Mouse (Mus musculus) MEL (cell line): ENCODE data around the gene H3f3a. TPM values are rescaled to one million over a fixed set of nuclear protein-coding genes. Genes with fewer than 3 reads are reported as not detected.

Source experiments
- DNase-seq: peaks from one replicate; pipeline ENCODE4 v3.0.0; 2011; ENCODE audit warnings: low read depth, low spot score
- H3K27ac ChIP-seq: 2 replicates; pipeline ENCODE4 v1.5.1; 2012; ENCODE audit warnings: low read depth, mild to moderate bottlenecking, control low read depth, low read length, moderate library complexity; ENCODE audit not compliant: control insufficient read depth
- H3K27me3 ChIP-seq, 2 experiments: fragments of 150-350 bp in 1 of 2; sonication (generic) in 1 of 2; 2 replicates each; pipeline ENCODE4 v1.6.1; 2012; ENCODE audit warnings: low read length in 2 of 2, mild to moderate bottlenecking in 2 of 2, improper control_type of control experiment in 1 of 2, moderate library complexity in 1 of 2; ENCODE audit not compliant: insufficient read depth in 2 of 2, control insufficient read depth in 1 of 2
- H3K36me3 ChIP-seq, 2 experiments: 2 replicates each; pipeline ENCODE4 v1.6.1; 2012 to 2014; ENCODE audit warnings: low read length in 2 of 2, improper control_type of control experiment in 1 of 2, inconsistent platforms in 1 of 2, mild to moderate bottlenecking in 1 of 2; ENCODE audit not compliant: insufficient read depth in 2 of 2, control insufficient read depth in 1 of 2
- H3K4me1 ChIP-seq, 2 experiments: fragments of 150-350 bp in 1 of 2; sonication (generic) in 1 of 2; 2 replicates each; pipeline ENCODE4 v1.6.1; 2012; ENCODE audit warnings: low read length in 2 of 2, improper control_type of control experiment in 1 of 2, mild to moderate bottlenecking in 1 of 2; ENCODE audit not compliant: insufficient read depth in 2 of 2, control insufficient read depth in 1 of 2
- H3K4me3 ChIP-seq, 2 experiments: fragments of 150-350 bp in 1 of 2; sonication (generic) in 1 of 2; 2 replicates each; pipeline ENCODE4 v1.5.1; 2012; ENCODE audit warnings: low read depth in 2 of 2, low read length in 2 of 2, mild to moderate bottlenecking in 2 of 2, moderate library complexity in 2 of 2, control low read depth in 1 of 2, improper control_type of control experiment in 1 of 2; ENCODE audit not compliant: control insufficient read depth in 1 of 2, insufficient read depth in 1 of 2
- H3K79me2 ChIP-seq: 2 replicates; pipeline ENCODE4 v1.6.1; 2012; ENCODE audit warnings: mild to moderate bottlenecking, low read length, moderate library complexity; ENCODE audit not compliant: control insufficient read depth, poor library complexity, insufficient read depth
- H3K9ac ChIP-seq: 2 replicates; pipeline ENCODE4 v1.6.1; 2012; ENCODE audit warnings: low read depth, mild to moderate bottlenecking, control low read depth, low read length, moderate library complexity; ENCODE audit not compliant: control insufficient read depth, poor library complexity, severe bottlenecking
- H3K9me3 ChIP-seq: fragments of 150-350 bp; sonication (generic); replicated peaks from 2 replicates; pipeline ENCODE4 v1.6.1; 2012; ENCODE audit warnings: mild to moderate bottlenecking, low read length, improper control_type of control experiment, moderate library complexity; ENCODE audit not compliant: insufficient read depth
- BHLHE40 ChIP-seq: IDR thresholded peaks from 2 replicates; pipeline ENCODE4 v1.6.1; 2012; ENCODE audit warnings: low read depth, mild to moderate bottlenecking, inconsistent platforms, low read length, improper control_type of control experiment, borderline replicate concordance
- CHD1 ChIP-seq: IDR thresholded peaks from 2 replicates; pipeline ENCODE4 v1.6.1; 2012; ENCODE audit warnings: low read depth, mild to moderate bottlenecking, inconsistent platforms, low read length, improper control_type of control experiment
- ELF1 ChIP-seq: IDR thresholded peaks from 2 replicates; pipeline ENCODE4 v1.6.1; 2014; ENCODE audit warnings: low read depth, mild to moderate bottlenecking, inconsistent platforms, low read length, improper control_type of control experiment, moderate library complexity
- EP300 ChIP-seq, 2 experiments: IDR thresholded peaks; 2 replicates each; pipeline ENCODE4 v1.6.1; 2011; ENCODE audit warnings: improper control_type of control experiment in 2 of 2, low read length in 2 of 2, low read depth in 1 of 2, mild to moderate bottlenecking in 1 of 2
- GABPA ChIP-seq: IDR thresholded peaks from 2 replicates; pipeline ENCODE4 v1.6.1; 2012; ENCODE audit warnings: low read depth, mild to moderate bottlenecking, inconsistent platforms, low read length, improper control_type of control experiment, moderate library complexity
- GATA1 ChIP-seq: IDR thresholded peaks from 2 replicates; pipeline ENCODE4 v1.6.1; 2011; ENCODE audit warnings: low read depth, low read length, improper control_type of control experiment
- HCFC1 ChIP-seq: IDR thresholded peaks from 2 replicates; pipeline ENCODE4 v1.6.1; 2012; ENCODE audit warnings: low read depth, mild to moderate bottlenecking, inconsistent platforms, low read length, improper control_type of control experiment, moderate library complexity
- KAT2A ChIP-seq: conservative IDR thresholded peaks from 2 replicates; pipeline ENCODE4 v1.6.1; 2012; ENCODE audit warnings: low read depth, low read length, improper control_type of control experiment, inconsistent platforms
- MAX ChIP-seq: IDR thresholded peaks from 2 replicates; pipeline ENCODE4 v1.6.1; 2011; ENCODE audit warnings: low read length, improper control_type of control experiment
- MEF2A ChIP-seq: IDR thresholded peaks from 2 replicates; pipeline ENCODE4 v1.6.1; 2014; ENCODE audit warnings: low read depth, mild to moderate bottlenecking, inconsistent platforms, low read length, improper control_type of control experiment; ENCODE audit not compliant: poor library complexity, insufficient replicate concordance, severe bottlenecking; ENCODE audit errors: extremely low read depth
- MXI1 ChIP-seq: IDR thresholded peaks from 2 replicates; pipeline ENCODE4 v1.6.1; 2011; ENCODE audit warnings: mild to moderate bottlenecking, low read depth, low read length, improper control_type of control experiment
- MYB ChIP-seq: IDR thresholded peaks from 2 replicates; pipeline ENCODE4 v1.6.1; 2011; ENCODE audit warnings: mild to moderate bottlenecking, low read depth, low read length, improper control_type of control experiment
- NRF1 ChIP-seq: IDR thresholded peaks from 2 replicates; pipeline ENCODE4 v1.6.1; 2014; ENCODE audit warnings: low read depth, mild to moderate bottlenecking, inconsistent platforms, low read length, improper control_type of control experiment, moderate library complexity; ENCODE audit not compliant: poor library complexity, insufficient read depth, severe bottlenecking
- RAD21 ChIP-seq: IDR thresholded peaks from 2 replicates; pipeline ENCODE4 v1.6.1; 2011; ENCODE audit warnings: mild to moderate bottlenecking, low read depth, low read length, improper control_type of control experiment
- SMC3 ChIP-seq: IDR thresholded peaks from 2 replicates; pipeline ENCODE4 v1.6.1; 2011; ENCODE audit warnings: low read depth, low read length, improper control_type of control experiment
- TAL1 ChIP-seq: IDR thresholded peaks from 2 replicates; pipeline ENCODE4 v1.6.1; 2012; ENCODE audit warnings: mild to moderate bottlenecking, inconsistent platforms, low read length, moderate library complexity, mixed read lengths
- TBP ChIP-seq: IDR thresholded peaks from 2 replicates; pipeline ENCODE4 v1.8.0; 2011; ENCODE audit warnings: low read depth, low read length, improper control_type of control experiment
- TCF12 ChIP-seq: IDR thresholded peaks from 2 replicates; pipeline ENCODE4 v1.6.1; 2014; ENCODE audit warnings: low read depth, mild to moderate bottlenecking, inconsistent platforms, low read length, improper control_type of control experiment, moderate library complexity
- USF2 ChIP-seq, 2 experiments: IDR thresholded peaks; 2 replicates each; pipeline ENCODE4 v1.6.1; 2011 to 2012; ENCODE audit warnings: improper control_type of control experiment in 2 of 2, low read length in 2 of 2, borderline replicate concordance in 1 of 2, inconsistent platforms in 1 of 2, low read depth in 1 of 2, mild to moderate bottlenecking in 1 of 2; ENCODE audit not compliant: insufficient read depth in 1 of 2
- ZKSCAN1 ChIP-seq: IDR thresholded peaks from 2 replicates; pipeline ENCODE4 v1.6.1; 2012; ENCODE audit warnings: low read depth, mild to moderate bottlenecking, inconsistent platforms, low read length, improper control_type of control experiment, moderate library complexity
- polyA plus RNA-seq, 2 experiments: library from polyadenylated mRNA; stranded (reverse) in 1 of 2; unstranded in 1 of 2; fragments of >175 nt in 1 of 2; fragments of >200 nt in 1 of 2; gene quantifications; 2 replicates each; pipeline versions ENCODE4 v1.2.1 to v1.2.4; 2012; ENCODE audit warnings: low replicate concordance in 2 of 2, low read depth in 1 of 2; ENCODE audit not compliant: insufficient read length in 2 of 2, insufficient read depth in 1 of 2, missing spikeins in 1 of 2
- total RNA-seq: library from RNA; depleted of rRNA; stranded (reverse); fragments of 300-350 nt; gene quantifications from 2 replicates; pipeline ENCODE4 v1.2.3, GENCODE M21; 2012

The H3f3a gene
- total and polyA plus RNA-seq, 3 experiments = 265 to 903 (median 574) TPM

DNA sequence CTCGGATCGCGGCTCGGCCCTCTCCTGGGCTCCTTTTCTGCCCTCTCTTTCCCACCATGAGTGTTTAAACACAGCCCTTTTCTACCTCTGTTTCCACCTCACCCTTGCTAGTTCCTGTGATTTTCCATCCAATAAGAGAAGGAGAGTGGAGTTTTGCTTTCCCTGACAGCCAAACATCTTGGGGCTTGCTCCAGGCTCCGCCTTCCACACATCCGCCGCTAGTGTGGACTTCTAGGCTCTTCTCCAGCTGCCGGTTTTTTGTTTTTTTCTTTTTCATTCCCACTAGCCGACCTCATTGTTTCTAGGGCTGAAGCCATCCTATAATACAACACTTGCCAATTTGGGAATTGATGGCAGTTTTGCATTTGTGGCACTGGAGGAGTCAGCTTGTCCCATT is 34.4 kb upstream of the H3f3a start (continued):
- no peak for TF ChIP-seq RAD21
- TF ChIP-seq BHLHE40 = no peak
- no peak for TF ChIP-seq MAX
- no peak for TF ChIP-seq NRF1
- TF ChIP-seq USF2 (IDR thresholded peaks at IDR 0.05; ENCODE audit: borderline replicate concordance in 1 of 2, insufficient read depth in 1 of 2, low read depth in 1 of 2, low read length in 2 of 2) = no peak

DNA sequence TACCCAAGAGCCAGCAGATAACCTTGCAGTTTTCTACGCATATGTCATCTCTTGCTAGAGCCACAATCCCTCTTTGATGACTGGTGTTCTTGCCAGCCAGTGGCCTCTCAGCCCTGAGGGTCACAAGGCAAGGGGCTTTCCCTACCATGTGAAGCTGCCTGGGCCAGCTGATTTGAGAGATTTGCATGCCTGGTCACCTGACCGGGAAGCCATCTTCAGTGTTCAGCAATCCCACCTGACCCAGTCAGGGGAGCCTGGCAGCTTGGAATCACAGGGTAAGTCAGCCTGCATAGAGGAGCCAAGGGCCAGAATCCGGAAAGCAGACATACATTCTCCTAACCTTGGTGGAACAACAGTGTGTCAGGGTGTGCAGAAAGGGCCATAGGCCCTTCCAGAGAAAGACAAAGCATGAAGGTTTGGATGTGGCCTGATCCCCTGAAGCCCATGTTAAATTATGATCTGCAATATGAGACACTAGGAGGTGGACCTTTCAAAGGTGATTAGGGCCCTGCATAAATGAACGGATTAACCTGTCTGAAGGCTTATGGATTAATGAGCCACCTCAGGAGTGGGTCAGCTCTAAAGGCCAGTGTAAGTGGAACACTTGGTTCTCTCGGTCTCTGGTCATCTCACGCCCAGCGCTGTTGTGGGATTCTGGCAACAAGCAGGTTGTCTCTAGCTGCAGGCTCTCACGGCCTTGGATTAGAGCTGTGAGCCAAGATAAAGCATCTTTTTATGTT is 28.0 kb upstream of the H3f3a start:
- Histone ChIP-seq H3K36me3 (no peaks in the 10 kb centered on the region), H3K79me2 (no peaks in the 10 kb centered on the region)
- DNase-seq = no peak

DNA sequence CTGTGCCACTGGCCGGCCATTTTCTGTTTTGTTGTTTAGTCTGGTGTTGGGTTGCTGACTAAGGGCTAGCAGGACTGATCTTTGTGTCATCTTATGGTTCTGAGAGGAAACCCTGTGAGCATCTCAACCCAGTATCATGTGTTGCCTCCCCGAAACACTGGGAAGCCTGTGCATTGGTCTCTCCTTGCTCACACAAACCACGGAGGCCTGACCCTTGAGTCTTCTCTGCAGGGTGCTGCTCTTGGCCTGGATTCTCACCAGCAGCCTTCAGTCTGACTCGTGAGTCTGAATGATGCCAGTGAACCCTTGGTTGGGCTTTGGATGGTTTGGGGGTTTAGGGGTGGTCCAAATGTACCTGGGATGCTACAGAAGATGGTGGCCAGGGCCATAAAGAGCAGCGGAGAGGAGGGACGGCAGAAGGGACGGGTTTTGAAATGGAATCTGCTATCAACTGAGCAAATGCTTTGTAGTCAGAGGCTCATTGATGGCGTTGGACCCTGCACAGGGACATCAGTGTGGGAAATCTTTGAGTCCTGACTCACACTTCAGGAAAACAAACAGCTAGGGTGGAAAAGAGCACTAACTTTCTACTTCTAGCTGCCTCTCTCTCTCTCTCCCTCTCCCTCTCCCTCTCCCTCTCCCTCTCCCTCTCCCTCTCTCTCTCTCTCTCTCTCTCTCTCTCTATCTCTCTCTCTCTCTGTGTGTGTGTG is 25.6 kb upstream of the H3f3a start:
- Histone ChIP-seq H3K36me3 (peaks cover 0 to 9% of the 10 kb centered on the region in 2 experiments; a peak in 2 of 4 replicates), H3K79me2 (no peaks in the 10 kb centered on the region), H3K4me1 (peaks cover 0 to 11% of the 10 kb centered on the region in 2 experiments; a peak in 1 of 4 replicates), H3K27ac (no peak overlapping the region), H3K27me3 (peaks cover 5 to 10% of the 10 kb centered on the region in 2 experiments; a peak in 3 of 4 replicates), H3K4me3 (no peak overlapping the region), H3K9me3 (no peaks in the 10 kb centered on the region), H3K9ac (no peak overlapping the region)
- no peak for TF ChIP-seq CHD1
- TF ChIP-seq TBP = no peak
- TF ChIP-seq MXI1 = no peak
- TF ChIP-seq RAD21 = no peak
- TF ChIP-seq USF2 (IDR thresholded peaks at IDR 0.05; ENCODE audit: borderline replicate concordance in 1 of 2, insufficient read depth in 1 of 2, low read depth in 1 of 2, low read length in 2 of 2) = no peak
- no peak for TF ChIP-seq GATA1
- TF ChIP-seq KAT2A = no peak
- TF ChIP-seq TAL1 = no peak
- TF ChIP-seq GABPA = no peak
- TF ChIP-seq BHLHE40 = no peak
- no peak for TF ChIP-seq SMC3
- no peak for TF ChIP-seq ELF1
- TF ChIP-seq NRF1 = no peak
- TF ChIP-seq ZKSCAN1 = no peak
- no peak for TF ChIP-seq HCFC1
- TF ChIP-seq MEF2A = no peak
- DNase-seq = no peak

More for the DNA sequence above, 28.0 kb upstream of the H3f3a start:
- H3K9me3 ChIP-seq = no peaks in the 10 kb centered on the region
- H3K4me1 ChIP-seq = no peaks in the 10 kb centered on the region
- no peak overlapping the region for H3K27ac ChIP-seq
- H3K4me3 ChIP-seq = no peak overlapping the region
- peaks cover 5 to 10% of the 10 kb centered on the region in 2 experiments; a peak in 3 of 4 replicates for H3K27me3 ChIP-seq
- no peak overlapping the region for H3K9ac ChIP-seq
- TF ChIP-seq EP300 (IDR thresholded peaks at IDR 0.05; ENCODE audit: low read depth in 1 of 2, low read length in 2 of 2) (no peak), CHD1 (no peak), TCF12 (no peak), MYB (no peak), USF2 (IDR thresholded peaks at IDR 0.05; ENCODE audit: borderline replicate concordance in 1 of 2, insufficient read depth in 1 of 2, low read depth in 1 of 2, low read length in 2 of 2) (no peak)
